Mouse (Mus musculus) heart, adult 2 months (tissue): ENCODE results near the gene Dhrs3.

Experiments
- CTCF ChIP-seq: fragments of 200-600 bp; IDR thresholded peaks from 2 replicates; pipeline ENCODE4 v1.8.1; 2022; ENCODE audit warnings: antibody characterized with exemption, mild to moderate bottlenecking, moderate library complexity
- EP300 ChIP-seq: fragments of 200-500 bp; IDR thresholded peaks from 2 replicates; pipeline ENCODE4 v1.6.1; 2011; ENCODE audit warnings: low read depth, low read length, control low read depth; ENCODE audit not compliant: insufficient read depth
- POLR2A ChIP-seq: fragments of 200-500 bp; IDR thresholded peaks from 2 replicates; pipeline ENCODE4 v1.6.1; 2011; ENCODE audit warnings: mild to moderate bottlenecking, low read depth, low read length, control low read depth; ENCODE audit not compliant: insufficient read depth

- no peak for TF ChIP-seq CTCF
- TF ChIP-seq POLR2A, result no peak
- no peak for TF ChIP-seq EP300
Observed at GRCm38 (mm10) chr4:144943273-144943672, 50.6 kb downstream of the Dhrs3 start.
